Mouse (Mus musculus) Patski (cell line): Measurements from ENCODE around the gene P2rx2. TPM values are rescaled to one million over a fixed set of nuclear protein-coding genes. Genes with fewer than 3 reads are reported as not detected.
A peak's percentile ranks its signal among the peaks of the same experiment; 100 is the strongest.

Experiments
- ATAC-seq: fragments of 100-300 bp; one replicate; pipeline ENCODE4 v1.8.0; 2021
- CTCF ChIA-PET: fragments of 350-600 bp; sonication (Branson Sonifier 250); formaldehyde crosslinking; loops from one replicate; lab custom pipeline; 2022; ENCODE audit warnings: inconsistent platforms; lab: Charles Lee
- POLR2A ChIA-PET: fragments of 350-600 bp; sonication (Branson Sonifier 250); formaldehyde crosslinking; loops from one replicate; lab custom pipeline; 2022; ENCODE audit warnings: antibody characterized with exemption, inconsistent platforms; lab: Charles Lee
- DNase-seq: peaks from one replicate; pipeline ENCODE4 v3.0.0-alpha.2; 2011; ENCODE audit warnings: low read depth, low spot score
- H3K27me3 ChIP-seq: fragments of 371-371 bp; one replicate; pipeline ENCODE4 v1.5.1; 2021
- CTCF ChIP-seq: fragments of 100-300 bp; IDR thresholded peaks from one replicate; pipeline ENCODE4 v1.5.1; 2021
- in situ Hi-C: fragments of 300-500 bp; cut with MboI; formaldehyde crosslinking; loops from 3 replicates; pipeline ENCODE4 v1.11.1; 2018; ENCODE audit warnings: low pct_unique_long_range_greater_than_20kb, mixed read lengths
- polyA plus RNA-seq: library from polyadenylated mRNA; unstranded; gene quantifications from one replicate; pipeline ENCODE4 v1.2.3, GENCODE M21; 2021

P2rx2 gene
- polyA plus RNA-seq: 0.23 TPM

- in situ Hi-C loops: no loop called here
- ChIA-PET POLR2A (no interaction called here), CTCF (no interaction called here)
- no peaks in the 10 kb centered on the region for H3K27me3 ChIP-seq
- DNase-seq (no peak), ATAC-seq (no peak)
- no peak for TF ChIP-seq CTCF
Observed at GRCm38 (mm10) chr5:110342648-110343284, at the start of gene P2rx2. P2rx2 (minus strand) TSS chr5:110343212.

- ChIA-PET CTCF (interaction anchor here (1.0 to 1.6 kb wide), 3 partner anchors 8 to 37 kb away, joined by 3 to 5 read pairs (median 4); no protein-coding TSS in a partner anchor), POLR2A (interaction anchor here (0.7 kb wide), 1 partner anchor 38 kb away, joined by 3 read pairs; no protein-coding TSS in a partner anchor)
- H3K27me3 ChIP-seq: no peaks in the 10 kb centered on the region
- DNase-seq (no peak), ATAC-seq (no peak)
- in situ Hi-C loops: no loop called here
- TF ChIP-seq CTCF: no peak
Observed at GRCm38 (mm10) chr5:110392727-110393126, 49.7 kb upstream of the P2rx2 start.

GRCm38 (mm10) chr5:110390631-110391030 lies 47.6 kb upstream of the P2rx2 start:
- ChIA-PET CTCF (interaction anchor here (1.1 kb wide), 1 partner anchor 45 kb away, joined by 3 read pairs; no protein-coding TSS in a partner anchor), POLR2A (interaction anchor here (0.6 kb wide), 1 partner anchor 21 kb away, joined by 4 read pairs; no protein-coding TSS in a partner anchor)
- ATAC-seq (no peak), DNase-seq (no peak)
- in situ Hi-C loops: no loop called here
- H3K27me3 ChIP-seq: no peaks in the 10 kb centered on the region
- no peak for TF ChIP-seq CTCF

- H3K27me3 ChIP-seq: no peaks in the 10 kb centered on the region
- TF ChIP-seq CTCF: no peak
- ATAC-seq (no peak), DNase-seq (no peak)
- in situ Hi-C loops: no loop called here
- ChIA-PET CTCF (no interaction called here), POLR2A (interaction anchor here (0.6 kb wide), 1 partner anchor 29 kb away, joined by 3 read pairs; no protein-coding TSS in a partner anchor)
Observed at GRCm38 (mm10) chr5:110387332-110387731, 44.3 kb upstream of the P2rx2 start.

- no peak for ATAC-seq
- DNase-seq: no peak
- no peak for TF ChIP-seq CTCF
- H3K27me3 ChIP-seq: no peaks in the 10 kb centered on the region
- CTCF ChIA-PET: no interaction called here
- in situ Hi-C loops: no loop called here
- POLR2A ChIA-PET: no interaction called here
Observed at GRCm38 (mm10) chr5:110386371-110387330, 43.6 kb upstream of the P2rx2 start.

GRCm38 (mm10) chr5:110385263-110385662 lies 42.3 kb upstream of the P2rx2 start:
- in situ Hi-C loops: no loop called here
- no peak for ATAC-seq
- H3K27me3 ChIP-seq: no peaks in the 10 kb centered on the region
- DNase-seq: no peak
- ChIA-PET CTCF (interaction anchor here (1.1 to 2.6 kb wide), 6 partner anchors 8 to 47 kb away, joined by 3 to 5 read pairs (median 4); no protein-coding TSS in a partner anchor), POLR2A (interaction anchor here (1.3 kb wide), 1 partner anchor 9 kb away, joined by 3 read pairs; no protein-coding TSS in a partner anchor)
- no peak for TF ChIP-seq CTCF

- in situ Hi-C loops: loop anchor here (5.0 kb wide), 1 partner anchor 43 kb away; no protein-coding TSS in a partner anchor
- ChIA-PET CTCF (interaction anchor here (1.1 to 2.6 kb wide), 8 partner anchors 8 to 50 kb away, joined by 3 to 7 read pairs (median 4); no protein-coding TSS in a partner anchor), POLR2A (interaction anchor here (1.3 kb wide), 1 partner anchor 10 kb away, joined by 3 read pairs; no protein-coding TSS in a partner anchor)
- DNase-seq: no peak
- ATAC-seq: no peak
- no peak for TF ChIP-seq CTCF
- H3K27me3 ChIP-seq: no peaks in the 10 kb centered on the region
Observed at GRCm38 (mm10) chr5:110384491-110384890, 41.5 kb upstream of the P2rx2 start.

GRCm38 (mm10) chr5:110379823-110380222 lies 36.8 kb upstream of the P2rx2 start:
- H3K27me3 ChIP-seq: no peaks in the 10 kb centered on the region
- DNase-seq (no peak), ATAC-seq (no peak)
- in situ Hi-C loops: loop anchor here (5.0 kb wide), 1 partner anchor 47 kb away; no protein-coding TSS in a partner anchor
- ChIA-PET POLR2A (interaction anchor here (0.6 kb wide), 1 partner anchor 256 kb away, joined by 3 read pairs; no protein-coding TSS in a partner anchor), CTCF (interaction anchor here (0.8 to 2.6 kb wide), 3 partner anchors 15 to 50 kb away, joined by 3 to 6 read pairs (median 3); no protein-coding TSS in a partner anchor)
- no peak for TF ChIP-seq CTCF

- POLR2A ChIA-PET: interaction anchor here (0.6 kb wide), 1 partner anchor 256 kb away, joined by 3 read pairs; no protein-coding TSS in a partner anchor
- in situ Hi-C loops: no loop called here
- CTCF ChIA-PET: no interaction called here
- no peak for ATAC-seq
- no peaks in the 10 kb centered on the region for H3K27me3 ChIP-seq
- TF ChIP-seq CTCF: no peak
- DNase-seq: no peak
Observed at GRCm38 (mm10) chr5:110379086-110379485, 36.1 kb upstream of the P2rx2 start.

- ATAC-seq: peak; percentile 5
- TF ChIP-seq CTCF: no peak
- CTCF ChIA-PET: no interaction called here
- no peaks in the 10 kb centered on the region for H3K27me3 ChIP-seq
- DNase-seq: no peak
- POLR2A ChIA-PET: no interaction called here
- in situ Hi-C loops: no loop called here
Observed at GRCm38 (mm10) chr5:110378181-110378583, 35.2 kb upstream of the P2rx2 start.
